Mouse (Mus musculus): ENCODE data around the gene Nf2.

DNA sequence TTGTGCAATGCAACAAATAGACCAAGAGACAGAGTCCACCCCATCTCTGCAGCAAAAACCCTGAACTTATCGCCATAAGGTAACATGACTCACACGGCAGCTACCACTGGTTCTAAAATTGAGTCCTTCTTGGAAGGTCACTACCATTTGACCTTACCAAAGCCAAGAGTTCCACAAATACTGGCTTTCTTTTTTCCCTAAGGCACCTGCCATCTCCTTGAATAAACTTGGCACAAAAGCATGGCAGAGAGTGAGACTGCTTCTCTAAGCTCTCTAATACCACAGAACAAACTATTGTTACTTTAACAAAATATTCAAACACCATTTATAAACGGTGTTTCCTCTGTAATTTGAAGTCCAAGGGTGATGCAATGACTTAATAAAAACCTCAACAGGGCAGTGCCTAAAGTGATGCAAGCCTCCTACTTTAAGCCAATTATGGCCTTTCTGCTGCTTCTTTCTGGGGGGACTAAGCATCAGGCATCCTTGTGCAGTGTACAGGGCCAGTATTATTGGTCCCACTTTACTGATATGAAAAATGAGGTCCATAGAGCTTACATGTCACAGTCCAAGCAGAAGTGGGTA, 8.3 kb downstream of the Nf2 start:
- TF ChIP-seq CTCF (IDR thresholded peaks at IDR 0.05; ENCODE audit: low read depth): no peak
- TF ChIP-seq EP300 (optimal IDR thresholded peaks at IDR 0.05): no peak

Measured in stomach, postnatal 0 days (tissue).